Mouse (Mus musculus): Measurements from ENCODE around the gene Kbtbd12.

DNA sequence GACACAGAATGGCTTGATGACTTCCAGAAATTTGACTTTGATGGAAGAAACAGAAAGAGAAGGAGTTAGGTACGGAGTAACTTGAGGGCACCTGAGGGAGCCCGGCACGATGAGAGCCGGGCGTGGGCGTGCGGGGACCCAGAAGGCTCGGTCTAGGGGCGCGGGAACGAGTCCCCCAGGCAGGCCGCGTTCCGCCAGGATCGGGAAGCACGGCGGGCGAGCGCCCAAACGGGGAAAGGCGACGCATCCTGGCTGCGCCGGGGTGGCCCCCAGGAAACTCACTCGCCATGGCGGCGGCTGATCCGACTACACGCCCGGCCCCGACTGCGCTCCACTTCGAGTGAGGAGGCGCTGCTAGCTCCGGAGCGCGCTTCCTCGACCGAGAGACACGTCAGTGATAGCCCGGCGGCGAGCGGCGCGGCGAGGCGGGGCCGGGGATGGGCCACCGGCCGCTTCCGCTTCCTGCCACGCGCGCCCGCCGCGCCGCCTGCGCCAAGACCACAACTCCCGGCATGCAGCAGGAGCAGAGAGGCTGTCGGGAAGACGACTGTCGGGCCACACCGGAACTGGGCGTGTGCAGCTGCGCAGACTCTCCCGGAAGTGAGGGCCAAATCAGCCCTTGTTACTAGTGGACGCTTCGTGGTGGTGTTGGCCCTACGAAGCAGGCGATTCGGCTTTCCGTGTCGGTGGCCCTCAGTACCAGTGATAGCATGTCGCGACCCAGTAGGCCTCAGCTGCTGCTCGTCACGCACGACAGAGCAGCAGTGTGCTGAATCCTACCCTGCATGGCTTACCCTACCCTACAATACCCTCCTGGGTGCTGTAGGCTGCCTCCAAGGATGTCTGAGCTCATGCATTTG is 119.1 kb downstream of the Kbtbd12 start, which contains the start of gene Sec61a1:
- peak; percentile 8; the same call in 1 of the 2 replicates for TF ChIP-seq CTCF (IDR thresholded peaks at IDR 0.05; ENCODE audit: low read depth)
- no peak for TF ChIP-seq EP300 (optimal IDR thresholded peaks at IDR 0.05)
